ENCODE assay signal across 16 mouse cellular contexts in genomic region chr1:164468329-164468728, GRCm38 (mm10).
"Had no signal": no experiment of that assay in that cellular context is flagged by ENCODE, and none has a peak within 500 bp of the region (broad histone marks: within the 10 kb centered on the region; RNA-seq: fewer than 3 reads in every experiment).

No protein-coding gene starts in this region.

- H3K36me3 ChIP-seq: neural tube, embryonic 13.5 days; neural tube, embryonic 15.5 days; stomach, embryonic 15.5 days had no signal

- DNase-seq: retina, postnatal 1 day; right cerebral cortex, adult 18-20 months; right cerebral cortex, postnatal 14 days; right cerebral cortex, postnatal 25 days; right cerebral cortex, postnatal 4 days; spleen, adult 18-20 months; thymus, adult 18-20 months; thymus, adult 2 months; thymus, postnatal 14 days; thymus, postnatal 25 days; thymus, postnatal 36 days; thymus, postnatal 4 days had no signal

- H3K4me1 ChIP-seq: neural tube, embryonic 13.5 days; stomach, embryonic 15.5 days had no signal

- H3K9ac ChIP-seq: neural tube, embryonic 13.5 days; neural tube, embryonic 15.5 days; stomach, embryonic 15.5 days had no signal

- H3K4me3 ChIP-seq: neural tube, embryonic 13.5 days; neural tube, embryonic 15.5 days; stomach, embryonic 15.5 days had no signal

- H3K9me3 ChIP-seq: neural tube, embryonic 13.5 days; neural tube, embryonic 15.5 days; stomach, embryonic 15.5 days had no signal

- H3K4me2 ChIP-seq: neural tube, embryonic 13.5 days; neural tube, embryonic 15.5 days; stomach, embryonic 15.5 days had no signal

- H3K27me3 ChIP-seq: neural tube, embryonic 13.5 days; neural tube, embryonic 15.5 days; stomach, embryonic 15.5 days had no signal

- H3K27ac ChIP-seq: neural tube, embryonic 13.5 days; neural tube, embryonic 15.5 days; stomach, embryonic 15.5 days; stomach, postnatal 0 days had no signal
